Mouse (Mus musculus): Measurements from ENCODE around the gene BC004004.
A peak's percentile ranks its signal among the peaks of the same experiment; 100 is the strongest.
"Not testable (repeated sequence)": the region's sequence is repeated elsewhere in the genome, so short reads cannot be mapped to it uniquely, and the experiment has no call there.

Gene BC004004

GRCm38 (mm10) chr17:29268682-29269348 is at the start of gene BC004004:
Gene BC004004 (plus strand): TSS chr17:29268788.
- DNase-seq (ENCODE audit: low read depth, low spot score) = peak; percentile 95

GRCm38 (mm10) chr17:29220631-29221030 is 48.0 kb upstream of the BC004004 start:
- no peak for DNase-seq (ENCODE audit: low read depth, low spot score)

GRCm38 (mm10) chr17:29231109-29231508 is 37.5 kb upstream of the BC004004 start:
- no peak for DNase-seq (ENCODE audit: low read depth, low spot score)

- DNase-seq (ENCODE audit: low read depth, low spot score) = no peak
Measured at GRCm38 (mm10) chr17:29236111-29236510, 32.5 kb upstream of the BC004004 start.

- DNase-seq (ENCODE audit: low read depth, low spot score) = no peak
Measured at GRCm38 (mm10) chr17:29237267-29237771, 31.3 kb upstream of the BC004004 start.

GRCm38 (mm10) chr17:29237772-29238420 is 30.7 kb upstream of the BC004004 start, which contains the start of gene Cpne5:
Gene Cpne5 (minus strand): TSS chr17:29238167.
- no peak for DNase-seq (ENCODE audit: low read depth, low spot score)

- no peak for DNase-seq (ENCODE audit: low read depth, low spot score)
Measured at GRCm38 (mm10) chr17:29238421-29238945, 30.1 kb upstream of the BC004004 start.

GRCm38 (mm10) chr17:29244912-29245311 is 23.7 kb upstream of the BC004004 start:
- no peak for DNase-seq (ENCODE audit: low read depth, low spot score)

GRCm38 (mm10) chr17:29245725-29246124 is 22.9 kb upstream of the BC004004 start:
- DNase-seq (ENCODE audit: low read depth, low spot score) = no peak

- DNase-seq (ENCODE audit: low read depth, low spot score) = peak; percentile 90
Measured at GRCm38 (mm10) chr17:29246602-29247001, 22.0 kb upstream of the BC004004 start.

GRCm38 (mm10) chr17:29247881-29248280 is 20.7 kb upstream of the BC004004 start:
- DNase-seq (ENCODE audit: low read depth, low spot score) = no peak

GRCm38 (mm10) chr17:29249512-29249911 is 19.1 kb upstream of the BC004004 start:
- no peak for DNase-seq (ENCODE audit: low read depth, low spot score)

- DNase-seq (ENCODE audit: low read depth, low spot score) = not testable (repeated sequence)
Measured at GRCm38 (mm10) chr17:29251006-29251405, 17.6 kb upstream of the BC004004 start.

- DNase-seq (ENCODE audit: low read depth, low spot score) = no peak
Measured at GRCm38 (mm10) chr17:29251608-29252390, 16.8 kb upstream of the BC004004 start.

GRCm38 (mm10) chr17:29253236-29253635 is 15.4 kb upstream of the BC004004 start:
- no peak for DNase-seq (ENCODE audit: low read depth, low spot score)

GRCm38 (mm10) chr17:29253684-29254083 is 14.9 kb upstream of the BC004004 start:
- no peak for DNase-seq (ENCODE audit: low read depth, low spot score)

GRCm38 (mm10) chr17:29254784-29255183 is 13.8 kb upstream of the BC004004 start:
- DNase-seq (ENCODE audit: low read depth, low spot score) = not testable (repeated sequence)

- no peak for DNase-seq (ENCODE audit: low read depth, low spot score)
Measured at GRCm38 (mm10) chr17:29256507-29256906, 12.1 kb upstream of the BC004004 start.

- DNase-seq (ENCODE audit: low read depth, low spot score) = no peak
Measured at GRCm38 (mm10) chr17:29257001-29257511, 11.5 kb upstream of the BC004004 start.

- DNase-seq (ENCODE audit: low read depth, low spot score) = no peak
Measured at GRCm38 (mm10) chr17:29258025-29258558, 10.5 kb upstream of the BC004004 start.

- DNase-seq (ENCODE audit: low read depth, low spot score) = no peak
Measured at GRCm38 (mm10) chr17:29258921-29259320, 9.7 kb upstream of the BC004004 start.

All from forelimb bud, embryonic 11.5 days (tissue).